Mouse (Mus musculus) intestine, postnatal 0 days (tissue): Measurements from ENCODE around the gene Zbtb38. TPM values are rescaled to one million over a fixed set of nuclear protein-coding genes. Genes with fewer than 3 reads are reported as not detected.
A peak's percentile ranks its signal among the peaks of the same experiment; 100 is the strongest.

ENCODE experiments used
- ATAC-seq: fragments of 200-750 bp; cut with Nextera tagmentation; 2 replicates; pipeline ENCODE4 v1.8.0; 2017; ENCODE audit warnings: mild to moderate bottlenecking, moderate TSS enrichment, moderate library complexity
- H3K27ac ChIP-seq: fragments of 300-500 bp; sonication (generic); 2 replicates; pipeline ENCODE4 v1.5.1; 2014; ENCODE audit warnings: mild to moderate bottlenecking, low read depth, low read length, moderate library complexity
- H3K27me3 ChIP-seq: fragments of 300-500 bp; sonication (generic); replicated peaks from 2 replicates; pipeline ENCODE4 v1.6.1; 2014; ENCODE audit warnings: low read length, mixed read lengths; ENCODE audit not compliant: control insufficient read depth, insufficient read depth
- H3K36me3 ChIP-seq: fragments of 300-500 bp; sonication (generic); 2 replicates; pipeline ENCODE4 v1.6.1; 2014; ENCODE audit warnings: mild to moderate bottlenecking, moderate library complexity; ENCODE audit not compliant: control insufficient read depth, insufficient read depth
- H3K4me1 ChIP-seq: fragments of 300-500 bp; sonication (generic); replicated peaks from 2 replicates; pipeline ENCODE4 v1.6.1; 2014; ENCODE audit warnings: antibody characterized with exemption, low read length, mixed read lengths; ENCODE audit not compliant: control insufficient read depth, insufficient read depth
- H3K4me2 ChIP-seq: fragments of 300-500 bp; sonication (generic); replicated peaks from 2 replicates; pipeline ENCODE4 v1.6.1; 2014; ENCODE audit warnings: low read depth, mild to moderate bottlenecking, moderate library complexity
- H3K4me3 ChIP-seq: fragments of 300-500 bp; sonication (generic); 2 replicates; pipeline ENCODE4 v1.5.1; 2014; ENCODE audit warnings: low read depth, low read length
- H3K9ac ChIP-seq: fragments of 300-500 bp; sonication (generic); 2 replicates; pipeline ENCODE4 v1.6.1; 2014; ENCODE audit warnings: mild to moderate bottlenecking, low read depth, low read length
- H3K9me3 ChIP-seq: fragments of 300-500 bp; sonication (generic); 2 replicates; pipeline ENCODE4 v1.6.1; 2016; ENCODE audit warnings: mixed run types; ENCODE audit not compliant: control insufficient read depth
- CTCF ChIP-seq: sonication (generic); IDR thresholded peaks from 2 replicates; pipeline ENCODE4 v1.5.1; 2016; ENCODE audit warnings: low read depth, mild to moderate bottlenecking, control low read depth, antibody characterized with exemption, moderate library complexity
- WGBS: fragments of 180-500 bp; shearing (Covaris S2); extraction: QIAGEN DNeasy Blood & Tissue Kit; methylation state at CpG from one replicate; pipeline ENCODE4 v1.1.7; 2014; 5-methylcytosine and 5-hydroxymethylcytosine counted together
- polyA plus RNA-seq: library from polyadenylated mRNA; unstranded; fragments of >200 nt; fragmentation: Nextera tagmentation; extraction: Ambion mirVana; gene quantifications from 2 replicates; pipeline ENCODE4 v1.2.1, GENCODE M21; 2015

Zbtb38 gene
- polyA plus RNA-seq, 1 experiment from 2014 or later: 18.5 TPM

DNA sequence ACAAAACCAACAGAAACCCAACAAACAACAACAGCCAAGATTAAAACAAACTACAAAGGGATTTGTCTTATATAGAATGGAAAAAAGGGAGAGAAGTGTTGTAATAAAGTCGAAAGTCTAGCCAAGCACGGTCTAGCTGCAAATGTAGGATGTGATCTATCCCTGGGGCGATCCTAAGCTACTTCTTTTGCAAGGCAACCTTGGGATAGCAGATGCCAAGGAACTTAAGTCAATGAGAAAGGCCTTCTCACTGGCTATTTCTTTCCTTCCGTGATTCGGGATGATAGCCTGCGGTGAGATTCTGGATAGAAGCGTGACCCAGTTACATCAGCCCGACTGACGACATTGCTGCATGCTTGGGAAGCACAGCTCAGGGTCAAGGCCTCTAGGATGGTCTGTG is 6.1 kb downstream of the Zbtb38 start:
- Histone ChIP-seq H3K4me3 (no peak overlapping the region), H3K36me3 (peaks cover 16% of the 10 kb centered on the region), H3K9me3 (no peaks in the 10 kb centered on the region), H3K27me3 (no peaks in the 10 kb centered on the region), H3K4me1 (no peaks in the 10 kb centered on the region), H3K4me2 (no peak overlapping the region), H3K27ac (no peak overlapping the region), H3K9ac (no peak overlapping the region)
- 93% methylated on average over 9 of the region's 9 CpGs for WGBS
- no peak for ATAC-seq
- TF ChIP-seq CTCF: no peak

DNA sequence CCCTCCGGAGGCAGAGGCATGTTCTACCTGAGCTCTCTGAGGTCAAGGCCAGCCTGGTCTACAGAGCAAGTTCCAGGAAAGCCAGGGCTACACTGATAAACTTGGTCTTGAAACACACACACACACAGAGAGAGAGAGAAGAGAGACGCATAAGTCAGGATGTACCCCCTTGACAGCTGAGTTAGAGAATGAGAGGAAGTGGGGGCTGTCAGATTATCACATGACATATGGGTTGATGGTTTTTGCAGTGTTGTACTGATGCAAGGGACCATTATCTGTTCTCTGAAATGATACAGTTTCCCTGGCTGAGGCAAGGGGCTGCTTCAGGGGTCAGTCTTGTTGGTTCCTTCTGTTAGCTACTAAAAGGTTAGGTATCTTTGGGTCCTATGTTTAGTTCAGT is 7.7 kb downstream of the Zbtb38 start:
- no peak for ATAC-seq
- no peak overlapping the region for H3K4me3 ChIP-seq
- no peaks in the 10 kb centered on the region for H3K27me3 ChIP-seq
- H3K4me2 ChIP-seq: no peak overlapping the region
- 72% methylated on average over 2 of the region's 2 CpGs for WGBS
- no peaks in the 10 kb centered on the region for H3K9me3 ChIP-seq
- H3K9ac ChIP-seq: no peak overlapping the region
- no peaks in the 10 kb centered on the region for H3K4me1 ChIP-seq
- no peak overlapping the region for H3K27ac ChIP-seq
- peaks cover 11% of the 10 kb centered on the region for H3K36me3 ChIP-seq
- TF ChIP-seq CTCF: no peak

DNA sequence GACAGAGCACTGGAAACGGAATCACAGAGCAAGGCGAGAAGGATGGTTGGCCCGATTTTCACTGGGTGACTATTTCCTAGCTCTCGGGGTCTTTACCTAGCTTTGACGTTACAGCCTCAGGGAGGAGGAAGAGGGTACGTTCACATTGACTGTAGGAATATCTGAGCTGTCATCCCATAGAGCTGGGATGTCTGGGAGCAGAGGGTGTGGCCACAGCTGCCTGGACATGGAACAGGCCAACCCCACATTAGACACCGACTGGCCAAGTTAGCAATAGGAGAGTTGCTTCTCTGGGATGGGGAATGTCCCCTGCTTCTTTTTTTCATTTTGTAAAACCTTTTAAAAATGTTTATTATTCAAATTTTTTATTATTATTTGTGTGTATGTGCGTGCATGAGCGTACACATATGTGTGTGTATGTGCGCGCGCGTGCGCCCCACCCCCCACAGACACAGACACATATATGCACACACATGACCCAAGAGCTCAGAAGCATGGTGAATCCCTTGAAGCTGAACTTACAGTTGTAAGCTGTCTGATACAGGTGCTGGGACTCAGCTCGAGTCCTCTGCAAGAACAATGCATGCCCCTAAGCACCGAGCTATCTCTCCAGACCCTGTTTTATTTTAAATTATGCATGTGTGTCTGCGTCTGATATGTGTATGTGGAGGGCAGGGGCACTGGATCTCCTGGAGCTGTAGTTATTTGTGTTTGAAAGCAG is 11.1 kb downstream of the Zbtb38 start:
- no peak overlapping the region for H3K27ac ChIP-seq
- WGBS: 85% methylated on average over 17 of the region's 17 CpGs
- no peak overlapping the region for H3K4me3 ChIP-seq
- no peaks in the 10 kb centered on the region; the same call in 1 of the 2 replicates for H3K36me3 ChIP-seq
- no peaks in the 10 kb centered on the region for H3K27me3 ChIP-seq
- ATAC-seq: no peak
- H3K4me1 ChIP-seq: no peaks in the 10 kb centered on the region
- TF ChIP-seq CTCF: no peak
- H3K9ac ChIP-seq: no peak overlapping the region
- no peak overlapping the region for H3K4me2 ChIP-seq
- no peaks in the 10 kb centered on the region for H3K9me3 ChIP-seq

DNA sequence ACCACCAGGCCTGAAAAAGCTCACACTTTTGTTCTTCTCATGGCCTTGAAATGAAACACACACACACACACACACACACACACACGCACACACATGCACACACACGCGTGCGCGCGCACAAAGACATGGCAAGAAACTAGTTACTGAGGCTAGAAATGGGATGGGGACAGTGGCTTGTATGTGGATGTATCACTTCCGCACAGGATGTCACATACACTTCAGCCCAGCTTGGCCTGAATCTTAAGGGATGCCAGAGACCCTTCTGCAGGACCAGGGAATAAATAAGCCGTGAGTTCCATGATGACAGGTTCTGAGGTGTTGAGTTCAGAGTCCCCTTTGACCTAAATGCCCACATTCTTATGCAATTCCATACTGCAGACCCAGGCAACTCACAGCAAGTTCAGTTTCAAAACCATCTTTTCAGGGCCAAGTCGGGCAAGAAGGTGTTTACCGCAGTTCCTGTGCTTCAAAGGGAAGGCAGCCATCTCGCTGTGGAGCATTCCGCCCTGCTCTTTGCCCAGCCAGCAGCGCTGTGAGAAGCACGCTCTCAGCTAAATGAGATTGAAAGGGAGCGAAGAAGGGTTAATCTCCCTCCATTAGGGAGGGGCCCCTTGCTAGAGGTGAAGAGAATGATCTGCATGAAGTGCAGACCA is 11.8 kb downstream of the Zbtb38 start:
- TF ChIP-seq CTCF: no peak
- Histone ChIP-seq H3K4me2 (no peak overlapping the region), H3K9ac (no peak overlapping the region), H3K4me1 (no peaks in the 10 kb centered on the region), H3K27ac (peak overlapping the region; percentile 37; the same call in 1 of the 2 replicates), H3K36me3 (no peaks in the 10 kb centered on the region; the same call in 1 of the 2 replicates), H3K4me3 (no peak overlapping the region), H3K9me3 (no peaks in the 10 kb centered on the region), H3K27me3 (no peaks in the 10 kb centered on the region)
- no peak for ATAC-seq
- WGBS: 79% methylated on average over 15 of the region's 15 CpGs

DNA sequence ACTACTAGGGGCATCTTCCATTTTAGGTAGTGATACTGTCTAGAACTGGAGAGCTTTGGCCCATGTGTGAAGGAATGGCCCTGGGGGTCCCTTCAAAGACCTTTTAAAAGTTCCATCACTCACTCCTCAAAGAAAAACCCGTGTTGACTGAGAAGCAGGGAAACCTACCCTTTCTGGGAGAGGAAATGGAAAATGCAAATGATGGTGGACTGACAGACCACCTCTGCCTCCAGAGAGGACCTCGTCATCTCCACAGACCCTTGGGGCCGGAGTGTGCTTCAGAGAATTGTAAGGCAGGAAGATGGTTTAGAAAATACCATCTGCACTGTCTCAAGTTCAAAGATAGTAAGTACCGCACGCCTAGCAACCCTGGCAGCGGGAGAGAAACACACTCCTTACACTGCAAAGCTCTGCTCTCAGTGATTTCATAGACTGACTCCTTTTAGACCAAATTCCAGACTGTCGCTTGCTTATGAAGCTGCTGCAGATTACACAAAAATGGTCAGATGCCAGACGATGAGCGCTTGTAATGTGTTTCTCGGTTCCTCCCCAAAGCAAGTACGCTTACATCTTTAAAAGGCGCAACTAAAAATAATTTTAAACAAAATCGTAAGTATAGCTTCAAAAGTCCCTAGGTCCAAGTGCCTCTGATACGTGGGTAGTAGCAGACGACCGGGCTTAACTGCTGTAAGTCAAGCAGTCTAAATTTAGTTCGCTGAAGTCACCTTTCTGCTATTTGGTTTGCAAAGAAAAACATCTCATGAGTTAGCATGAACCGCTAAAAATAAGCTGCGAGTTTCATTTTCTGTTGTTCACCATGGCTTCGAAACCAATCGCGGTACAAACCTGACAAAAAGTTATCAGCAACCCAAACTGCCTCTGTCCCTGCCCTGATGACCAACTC is 12.6 kb downstream of the Zbtb38 start:
- TF ChIP-seq CTCF: no peak
- peak; percentile 22; the same call in 1 of the 2 replicates for ATAC-seq
- H3K9me3 ChIP-seq: no peaks in the 10 kb centered on the region
- H3K4me2 ChIP-seq: no peak overlapping the region
- H3K4me1 ChIP-seq: no peaks in the 10 kb centered on the region
- 64% methylated on average over 22 of the region's 22 CpGs for WGBS
- no peaks in the 10 kb centered on the region for H3K27me3 ChIP-seq
- no peaks in the 10 kb centered on the region; the same call in 1 of the 2 replicates for H3K36me3 ChIP-seq
- H3K4me3 ChIP-seq: no peak overlapping the region
- H3K9ac ChIP-seq: no peak overlapping the region
- H3K27ac ChIP-seq: peak overlapping the region; percentile 37; the same call in 1 of the 2 replicates
